Mouse (Mus musculus) heart, adult 2 months (tissue): ENCODE results near the gene 2010109A12Rik.

ENCODE experiments used
- CTCF ChIP-seq: fragments of 200-600 bp; IDR thresholded peaks from 2 replicates; pipeline ENCODE4 v1.8.1; 2022; ENCODE audit warnings: antibody characterized with exemption, mild to moderate bottlenecking, moderate library complexity
- EP300 ChIP-seq: fragments of 200-500 bp; IDR thresholded peaks from 2 replicates; pipeline ENCODE4 v1.6.1; 2011; ENCODE audit warnings: low read depth, low read length, control low read depth; ENCODE audit not compliant: insufficient read depth
- POLR2A ChIP-seq: fragments of 200-500 bp; IDR thresholded peaks from 2 replicates; pipeline ENCODE4 v1.6.1; 2011; ENCODE audit warnings: mild to moderate bottlenecking, low read depth, low read length, control low read depth; ENCODE audit not compliant: insufficient read depth

DNA sequence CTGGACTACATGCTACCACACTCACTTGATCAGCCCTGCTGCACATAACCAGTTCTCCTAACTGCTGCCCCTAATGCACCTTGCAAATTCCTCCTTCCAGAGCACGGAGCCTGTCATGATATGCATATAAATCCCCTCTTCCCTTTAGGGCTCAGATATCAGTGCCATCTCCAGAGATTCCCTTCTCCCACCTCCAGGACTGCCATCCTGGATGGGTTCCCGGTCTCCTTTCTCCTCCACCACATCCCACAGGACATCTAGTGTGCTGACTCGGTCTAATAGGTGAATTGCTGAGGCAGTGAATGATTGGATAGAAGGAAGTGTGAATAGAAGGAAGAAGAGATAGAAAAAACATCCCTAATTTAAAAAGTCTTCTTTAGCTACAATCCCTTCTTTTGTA is 25.4 kb downstream of the 2010109A12Rik start:
- TF ChIP-seq EP300 (no peak), CTCF (no peak), POLR2A (no peak)
